Mouse (Mus musculus): ENCODE measurements around the gene Tet3.

- TF ChIP-seq CTCF (IDR thresholded peaks at IDR 0.05; ENCODE audit: extremely low read depth, insufficient read length, insufficient replicate concordance, low read depth, low read length), result no peak
- no peak for TF ChIP-seq POLR2A (IDR thresholded peaks at IDR 0.05; ENCODE audit: low read depth, low read length)
Observed at GRCm38 (mm10) chr6:83478628-83479027, 19.7 kb upstream of the Tet3 start.
